Mouse (Mus musculus) kidney, adult 10 weeks (tissue): ENCODE measurements around the gene Abhd18. TPM values are rescaled to one million over a fixed set of nuclear protein-coding genes. Genes with fewer than 3 reads are reported as not detected.

Experiments
- polyA plus RNA-seq: library from polyadenylated mRNA; stranded (reverse); fragments of 350-450 nt; fragmentation: Illumina TruSeq; extraction: RNeasy Lipid Tissue Mini Kit (QIAGEN cat#74804); gene quantifications from one replicate; pipeline ENCODE4 v1.2.3, GENCODE M21; 2014; ENCODE audit warnings: low read depth, low replicate concordance

Abhd18 gene
- 37.5 TPM for polyA plus RNA-seq

DNA sequence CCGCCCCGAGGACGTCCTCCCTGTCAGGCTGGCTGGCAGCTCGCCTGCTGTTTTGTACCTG is at the start of gene Abhd18:
TSS of gene Abhd18 (plus strand) at position 14 of the 61 bp plus-strand sequence.

DNA sequence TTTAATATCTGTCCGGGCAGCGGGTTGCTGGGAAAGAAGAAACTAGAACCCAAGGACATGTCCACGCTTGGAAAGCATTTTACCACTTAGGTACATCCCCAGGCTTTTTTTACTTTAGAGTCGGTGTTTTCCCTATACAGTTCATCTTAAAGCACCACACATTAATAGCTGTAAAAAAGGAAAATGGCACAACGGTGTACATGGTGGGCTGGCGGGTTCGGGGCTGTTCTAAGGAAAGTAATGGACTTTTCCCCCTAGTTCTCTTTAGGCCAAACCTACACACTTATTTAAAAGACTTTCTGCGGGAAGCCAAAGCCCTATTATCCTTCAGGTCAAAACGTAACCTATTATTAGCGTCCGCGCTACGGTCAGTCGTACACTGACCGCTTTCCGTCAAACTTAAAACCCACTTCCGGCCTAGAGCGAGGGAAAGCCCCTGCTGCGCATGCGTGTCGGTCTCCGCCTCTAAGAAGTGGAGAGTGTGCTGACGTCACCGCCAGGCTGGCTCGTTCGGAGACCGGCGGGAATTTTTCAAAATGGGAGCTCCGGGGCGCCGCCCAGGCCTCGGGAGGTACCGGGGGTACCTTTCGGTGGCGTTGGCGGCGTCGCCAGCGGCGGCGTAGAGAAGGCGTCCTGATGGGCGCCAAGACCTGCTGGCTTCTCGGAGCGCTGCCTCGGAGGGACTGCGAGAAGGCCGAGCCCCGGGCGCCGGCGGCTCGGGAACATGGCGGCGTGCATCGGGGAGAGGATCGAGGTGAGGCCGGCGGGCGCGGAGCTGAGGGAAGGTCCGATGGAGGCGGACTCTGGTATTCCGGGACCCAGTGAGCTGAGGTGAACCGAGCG is 47.0 kb upstream of the Abhd18 start, which contains the start of gene Plk4:
TSS of gene Plk4 (plus strand) at position 490 of the 843 bp plus-strand sequence.

DNA sequence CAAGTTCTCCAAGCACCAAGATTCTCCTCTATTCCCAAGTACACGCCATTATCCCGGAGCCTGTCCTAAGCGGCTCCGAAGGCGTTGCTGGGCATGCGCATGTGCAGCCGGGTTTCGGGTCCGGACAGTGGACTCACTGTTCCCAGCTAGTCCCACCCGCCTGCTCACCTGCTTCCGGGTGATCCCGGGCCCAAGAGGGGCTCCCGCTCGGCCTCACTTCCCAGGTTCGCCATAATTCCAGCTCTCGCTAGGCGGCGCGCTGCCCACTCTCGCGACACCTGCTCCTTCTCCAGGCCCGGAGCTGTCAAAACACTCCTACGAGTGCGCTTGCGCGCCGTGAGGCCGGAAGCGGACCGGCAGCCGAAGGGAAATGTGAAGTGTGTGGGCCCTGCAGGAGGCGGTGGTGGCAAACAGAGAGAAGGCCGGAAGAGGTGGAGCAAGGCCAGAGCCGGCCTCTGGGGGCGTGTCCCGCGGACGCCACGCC is 255 bp upstream of the Abhd18 start, which contains the start of gene Mfsd8:
TSS of gene Mfsd8 (minus strand) at position 414 of the 484 bp plus-strand sequence.

DNA sequence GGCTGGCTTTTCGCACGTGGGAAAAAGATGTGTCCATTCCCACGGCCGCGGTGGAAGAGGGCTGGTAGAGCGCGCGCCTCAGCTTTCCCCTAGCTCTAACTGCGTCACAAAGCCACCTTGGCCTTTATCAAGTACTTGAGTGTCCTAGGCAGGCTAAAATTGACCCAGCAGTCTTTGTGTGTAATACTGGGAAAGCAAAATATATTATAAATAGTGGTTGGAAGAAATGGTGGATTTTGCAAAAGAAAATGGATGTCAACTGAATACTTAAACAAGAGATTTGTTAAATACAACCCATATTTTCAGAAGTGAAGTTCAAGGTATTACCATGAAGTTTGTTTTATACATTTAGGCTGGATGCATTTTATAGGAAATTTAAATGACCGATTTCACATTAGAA is 55.7 kb downstream of the Abhd18 start, which contains the start of gene 1700034I23Rik:
TSS of gene 1700034I23Rik (minus strand) at position 101 of the 400 bp plus-strand sequence.

DNA sequence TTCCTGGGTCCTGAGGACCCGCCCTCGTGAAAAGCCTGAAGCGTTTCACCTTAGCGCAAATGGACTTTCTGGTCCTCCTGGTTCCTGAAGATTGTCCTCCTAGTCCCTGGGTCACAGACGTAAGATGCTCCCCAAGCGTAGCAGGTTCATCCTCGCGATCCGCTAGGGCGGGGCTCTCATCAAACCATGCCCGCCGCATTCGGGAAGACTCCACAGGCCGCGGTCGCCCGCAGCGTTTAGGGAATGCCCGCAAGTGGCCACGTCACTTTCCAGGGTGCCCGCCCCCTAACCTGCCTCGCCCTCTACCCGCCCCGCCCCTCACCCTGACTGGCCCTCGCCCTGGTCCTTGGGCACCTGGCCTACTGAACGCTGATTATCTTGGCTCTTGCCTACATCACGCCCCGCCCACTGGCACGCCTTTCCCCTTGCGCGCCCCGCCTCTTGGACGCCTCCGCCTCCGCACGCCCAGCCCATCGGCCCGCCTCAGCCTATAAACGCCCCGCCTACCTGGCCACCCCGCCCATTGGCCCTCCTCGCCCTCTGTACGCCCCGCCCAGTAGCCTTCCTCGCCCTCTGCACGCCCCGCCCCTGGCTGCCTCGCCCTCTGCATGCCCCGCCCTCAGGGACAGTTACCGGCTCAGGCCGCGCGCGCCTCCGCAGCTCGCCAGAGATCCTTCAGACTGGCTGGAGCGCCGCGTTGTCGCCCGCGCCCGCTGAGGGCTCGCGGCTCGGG is 102.6 kb downstream of the Abhd18 start, which contains the start of gene Larp1b:
TSS of gene Larp1b (plus strand) at position 659 of the 733 bp plus-strand sequence.

Other genes starting within 250 kb of the Abhd18 start
- not detected for gene Slc25a31, start 138.1 kb upstream of the Abhd18 start, polyA plus RNA-seq
- 101 TPM for gene Hspa4l, start 102.5 kb upstream of the Abhd18 start, polyA plus RNA-seq
- gene Plk4, start 47.0 kb upstream of the Abhd18 start, polyA plus RNA-seq, result 11.2 TPM
- 22.2 TPM for gene Mfsd8, start 84 bp upstream of the Abhd18 start, polyA plus RNA-seq
- not detected for gene 1700034I23Rik, start 55.6 kb downstream of the Abhd18 start, polyA plus RNA-seq
- gene Larp1b, start 102.9 kb downstream of the Abhd18 start, polyA plus RNA-seq, result 169 TPM
- 77.8 TPM for gene Pgrmc2, start 236.1 kb downstream of the Abhd18 start, polyA plus RNA-seq